Mouse (Mus musculus) cortical plate, adult 2 months (tissue): ENCODE measurements around the gene Vps37b.

Experiments
- CTCF ChIP-seq: fragments of 200-500 bp; IDR thresholded peaks from 2 replicates; pipeline ENCODE4 v1.5.1; 2011; ENCODE audit warnings: mild to moderate bottlenecking, control low read depth, low read length; ENCODE audit not compliant: insufficient read depth; ENCODE audit errors: extremely low read depth
- POLR2A ChIP-seq: fragments of 200-500 bp; IDR thresholded peaks from 2 replicates; pipeline ENCODE4 v1.6.1; 2011; ENCODE audit warnings: mild to moderate bottlenecking, low read length, control low read depth; ENCODE audit not compliant: insufficient read depth; ENCODE audit errors: extremely low read depth

DNA sequence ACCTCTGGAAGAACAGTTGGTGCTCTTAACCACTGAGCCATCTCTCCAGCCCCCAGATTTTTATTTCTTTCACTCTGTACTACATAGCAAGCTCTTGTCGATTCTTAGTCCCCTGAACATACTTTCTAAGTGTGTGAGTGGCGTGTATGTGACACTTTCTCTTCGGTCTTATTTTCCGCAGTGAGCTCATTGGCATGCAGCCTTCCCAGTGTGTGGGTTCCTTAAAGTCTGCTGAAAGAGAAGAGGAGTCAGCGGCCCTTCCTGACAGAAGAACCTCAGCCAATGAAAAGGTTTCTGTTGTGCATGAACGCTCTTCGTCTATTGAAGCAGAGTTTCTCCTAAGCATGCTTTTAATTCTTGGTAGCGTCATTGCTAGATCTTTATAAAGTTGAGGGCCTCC lies 74.9 kb downstream of the Vps37b start:
- TF ChIP-seq POLR2A (no peak), CTCF (no peak)
